Mouse (Mus musculus) heart, postnatal 0 days (tissue): ENCODE data around the gene Vat1l. TPM values are rescaled to one million over a fixed set of nuclear protein-coding genes. Genes with fewer than 3 reads are reported as not detected.

Experiments
- ATAC-seq: fragments of 200-750 bp; cut with Nextera tagmentation; 2 replicates; pipeline ENCODE4 v1.8.0; 2017; ENCODE audit warnings: low read depth, moderate number of reproducible peaks, moderate library complexity; ENCODE audit not compliant: insufficient read depth
- DNase-seq: peaks from one replicate; pipeline ENCODE4 v3.0.0-alpha.2; 2016; ENCODE audit warnings: low spot score
- H3K27ac ChIP-seq: fragments of 300-500 bp; sonication (generic); 2 replicates; pipeline ENCODE4 v1.5.1; 2014; ENCODE audit warnings: low read depth, mild to moderate bottlenecking
- H3K27me3 ChIP-seq: fragments of 300-500 bp; sonication (generic); 2 replicates; pipeline ENCODE4 v1.6.1; 2014; ENCODE audit warnings: low read length, mixed read lengths; ENCODE audit not compliant: control insufficient read depth, insufficient read depth
- H3K36me3 ChIP-seq: fragments of 300-500 bp; sonication (generic); replicated peaks from 2 replicates; pipeline ENCODE4 v1.6.1; 2014; ENCODE audit warnings: low read length, mixed read lengths; ENCODE audit not compliant: control insufficient read depth, insufficient read depth
- H3K4me1 ChIP-seq: fragments of 300-500 bp; sonication (generic); 2 replicates; pipeline ENCODE4 v1.6.1; 2014; ENCODE audit warnings: antibody characterized with exemption; ENCODE audit not compliant: control insufficient read depth, insufficient read depth
- H3K4me2 ChIP-seq: fragments of 300-500 bp; sonication (generic); 2 replicates; pipeline ENCODE4 v1.6.1; 2014; ENCODE audit warnings: low read depth, mild to moderate bottlenecking, low read length, moderate library complexity
- H3K4me3 ChIP-seq: fragments of 300-500 bp; sonication (generic); 2 replicates; pipeline ENCODE4 v1.5.1; 2014; ENCODE audit warnings: low read depth, low read length
- H3K9ac ChIP-seq: fragments of 300-500 bp; sonication (generic); replicated peaks from 2 replicates; pipeline ENCODE4 v1.6.1; 2014; ENCODE audit warnings: low read depth, low read length, mixed read lengths
- H3K9me3 ChIP-seq: fragments of 300-500 bp; sonication (generic); replicated peaks from 2 replicates; pipeline ENCODE4 v1.6.1; 2016; ENCODE audit warnings: low read length; ENCODE audit not compliant: control insufficient read depth
- CTCF ChIP-seq: IDR thresholded peaks from 2 replicates; pipeline ENCODE4 v1.5.1; 2016; ENCODE audit warnings: antibody characterized with exemption, control low read depth, low read depth
- EP300 ChIP-seq: IDR thresholded peaks from 2 replicates; pipeline ENCODE4 v1.6.1; 2016; ENCODE audit warnings: antibody characterized with exemption, low read depth
- WGBS: fragments of 180-500 bp; shearing (Covaris S2); extraction: QIAGEN DNeasy Blood & Tissue Kit; methylation state at CpG from one replicate; pipeline ENCODE4 v1.1.7; 2014; 5-methylcytosine and 5-hydroxymethylcytosine counted together
- polyA plus RNA-seq: library from polyadenylated mRNA; unstranded; fragments of >200 nt; fragmentation: Nextera tagmentation; extraction: Ambion mirVana; gene quantifications from 2 replicates; pipeline ENCODE4 v1.2.1, GENCODE M21; 2015
- total RNA-seq: library from RNA; depleted of rRNA; stranded (reverse); fragments of >200 nt; gene quantifications from 2 replicates; pipeline ENCODE4 v1.2.3, GENCODE M21; 2014; ENCODE audit warnings: low replicate concordance

Vat1l gene
- total and polyA plus RNA-seq, 2 experiments from 2014 or later: 0.05 to 1.2 TPM

DNA sequence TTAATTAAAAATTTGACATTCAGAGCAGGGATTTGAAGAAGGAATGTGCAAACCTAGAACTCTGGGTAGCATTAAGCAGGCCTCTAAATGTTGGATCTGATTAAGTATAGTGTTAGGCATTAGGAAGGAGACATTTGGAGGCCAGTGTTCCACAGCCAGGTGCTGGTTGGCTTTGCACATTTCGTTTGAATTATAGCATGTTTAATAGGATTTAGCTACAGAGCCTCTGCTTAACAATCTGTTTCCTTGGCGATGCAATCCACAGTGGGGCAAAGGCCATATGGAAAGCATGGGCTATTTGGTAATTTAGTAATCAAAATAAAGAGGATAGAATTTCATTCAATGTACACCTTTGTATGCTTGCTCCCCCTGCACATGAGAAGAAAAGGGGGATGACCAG is 39.7 kb upstream of the Vat1l start:
- no peak for ATAC-seq
- Histone ChIP-seq H3K9me3 (no peaks in the 10 kb centered on the region), H3K27me3 (no peaks in the 10 kb centered on the region), H3K36me3 (no peaks in the 10 kb centered on the region), H3K9ac (no peak overlapping the region), H3K4me3 (no peak overlapping the region), H3K4me1 (no peaks in the 10 kb centered on the region), H3K4me2 (no peak overlapping the region), H3K27ac (no peak overlapping the region)
- DNase-seq: no peak
- WGBS: 73% methylated on average over 2 of the region's 2 CpGs
- TF ChIP-seq CTCF (no peak), EP300 (no peak)

GRCm38 (mm10) chr8:114176721-114177120 is 28.7 kb upstream of the Vat1l start:
- Histone ChIP-seq H3K4me1 (no peaks in the 10 kb centered on the region), H3K27ac (no peak overlapping the region), H3K36me3 (no peaks in the 10 kb centered on the region), H3K9ac (no peak overlapping the region), H3K4me3 (no peak overlapping the region), H3K4me2 (no peak overlapping the region), H3K27me3 (no peaks in the 10 kb centered on the region), H3K9me3 (no peaks in the 10 kb centered on the region)
- ATAC-seq (no peak), DNase-seq (no peak)
- WGBS: 63% methylated on average over 3 of the region's 3 CpGs
- TF ChIP-seq EP300: no peak
- no peak for TF ChIP-seq CTCF

- Histone ChIP-seq H3K4me2 (no peak overlapping the region), H3K36me3 (no peaks in the 10 kb centered on the region), H3K27ac (no peak overlapping the region), H3K27me3 (no peaks in the 10 kb centered on the region), H3K9me3 (no peaks in the 10 kb centered on the region), H3K9ac (no peak overlapping the region), H3K4me3 (no peak overlapping the region), H3K4me1 (no peaks in the 10 kb centered on the region)
- TF ChIP-seq CTCF: no peak
- no peak for TF ChIP-seq EP300
- ATAC-seq (no peak), DNase-seq (no peak)
- 80% methylated on average over 5 of the region's 5 CpGs for WGBS
Measured at GRCm38 (mm10) chr8:114193334-114193733, 12.1 kb upstream of the Vat1l start.

- DNase-seq (no peak), ATAC-seq (no peak)
- Histone ChIP-seq H3K27me3 (peaks cover 5% of the 10 kb centered on the region; the same call in 1 of the 2 replicates), H3K9me3 (no peaks in the 10 kb centered on the region), H3K36me3 (no peaks in the 10 kb centered on the region), H3K9ac (no peak overlapping the region), H3K27ac (no peak overlapping the region), H3K4me3 (no peak overlapping the region), H3K4me1 (no peaks in the 10 kb centered on the region), H3K4me2 (no peak overlapping the region)
- WGBS: 31% methylated on average over 2 of the region's 2 CpGs
- TF ChIP-seq CTCF: no peak
Measured at GRCm38 (mm10) chr8:114198990-114199389, 6.4 kb upstream of the Vat1l start.

- Histone ChIP-seq H3K4me3 (no peak overlapping the region), H3K9me3 (peaks cover 5% of the 10 kb centered on the region; the same call in 1 of the 2 replicates), H3K4me1 (0 out of 2 replicates have a peak, but pooled peaks cover 5% of the 10 kb centered on the region), H3K4me2 (no peak overlapping the region), H3K27ac (no peak overlapping the region), H3K9ac (no peak overlapping the region), H3K36me3 (no peaks in the 10 kb centered on the region), H3K27me3 (peaks cover 38% of the 10 kb centered on the region)
- 5% methylated on average over 8 of the region's 8 CpGs for WGBS
- no peak for ATAC-seq
- DNase-seq: no peak
- TF ChIP-seq CTCF (no peak), EP300 (no peak)
Measured at GRCm38 (mm10) chr8:114206421-114206983, 1.1 kb downstream of the Vat1l start.

- no peaks in the 10 kb centered on the region for H3K36me3 ChIP-seq
- TF ChIP-seq CTCF: no peak
- no peak for TF ChIP-seq EP300
- H3K4me3 ChIP-seq: no peak overlapping the region
- H3K4me1 ChIP-seq: 0 out of 2 replicates have a peak, but pooled peaks cover 5% of the 10 kb centered on the region
- ATAC-seq: no peak
- no peak overlapping the region for H3K27ac ChIP-seq
- H3K27me3 ChIP-seq: peaks cover 38% of the 10 kb centered on the region
- H3K9me3 ChIP-seq: peaks cover 5% of the 10 kb centered on the region; the same call in 1 of the 2 replicates
- 53% methylated on average over 4 of the region's 4 CpGs for WGBS
- no peak overlapping the region for H3K9ac ChIP-seq
- H3K4me2 ChIP-seq: no peak overlapping the region
- no peak for DNase-seq
Measured at GRCm38 (mm10) chr8:114207026-114207425, 1.6 kb downstream of the Vat1l start.
